Mouse (Mus musculus): Measurements from ENCODE around the gene Ugt8a. TPM values are rescaled to one million over a fixed set of nuclear protein-coding genes. Genes with fewer than 3 reads are reported as not detected.

Ugt8a gene
- 71.7 and 82.7 TPM in 2 replicates for polyA plus RNA-seq (2012; rRNA removed)

- WGBS, result under 1% methylated on average over 69 of the region's 85 CpGs
- Histone ChIP-seq H3K4me1 (ENCODE audit: control insufficient read depth, insufficient read depth, low read length) (no peaks in the 10 kb centered on the region), H3K4me3 (replicated peaks; ENCODE audit: insufficient read depth, low read depth, low read length) (peak within 1 kb of the TSS; percentile 5), H3K27ac (ENCODE audit: insufficient read depth, low read length) (no peak within 1 kb of the TSS), H3K27me3 (ENCODE audit: control insufficient read depth, insufficient read depth, low read length) (0 out of 2 replicates have a peak, but pooled peaks cover 1% of the 10 kb centered on the region)
- DNase-seq, result peak; percentile 9 to 13
- TF ChIP-seq CTCF (IDR thresholded peaks at IDR 0.05; ENCODE audit: borderline replicate concordance, insufficient read depth, low read depth, low read length) (no peak), POLR2A (IDR thresholded peaks at IDR 0.05; ENCODE audit: borderline replicate concordance, insufficient read depth, low read length) (no peak)
Observed at GRCm38 (mm10) chr3:125938092-125938755, at the start of gene Ugt8a. Gene Ugt8a, minus strand, starts transcription at chr3:125938619.

GRCm38 (mm10) chr3:125986639-125987038, 48.2 kb upstream of the Ugt8a start:
- no peak overlapping the region for H3K4me3 ChIP-seq (replicated peaks; ENCODE audit: insufficient read depth, low read depth, low read length)
- no peaks in the 10 kb centered on the region for H3K4me1 ChIP-seq (ENCODE audit: control insufficient read depth, insufficient read depth, low read length)
- DNase-seq, result no peak
- TF ChIP-seq CTCF (IDR thresholded peaks at IDR 0.05; ENCODE audit: borderline replicate concordance, insufficient read depth, low read depth, low read length), result no peak
- no peak for TF ChIP-seq POLR2A (IDR thresholded peaks at IDR 0.05; ENCODE audit: borderline replicate concordance, insufficient read depth, low read length)
- no peaks in the 10 kb centered on the region for H3K27me3 ChIP-seq (ENCODE audit: control insufficient read depth, insufficient read depth, low read length)
- no peak overlapping the region for H3K27ac ChIP-seq (ENCODE audit: insufficient read depth, low read length)

DNA sequence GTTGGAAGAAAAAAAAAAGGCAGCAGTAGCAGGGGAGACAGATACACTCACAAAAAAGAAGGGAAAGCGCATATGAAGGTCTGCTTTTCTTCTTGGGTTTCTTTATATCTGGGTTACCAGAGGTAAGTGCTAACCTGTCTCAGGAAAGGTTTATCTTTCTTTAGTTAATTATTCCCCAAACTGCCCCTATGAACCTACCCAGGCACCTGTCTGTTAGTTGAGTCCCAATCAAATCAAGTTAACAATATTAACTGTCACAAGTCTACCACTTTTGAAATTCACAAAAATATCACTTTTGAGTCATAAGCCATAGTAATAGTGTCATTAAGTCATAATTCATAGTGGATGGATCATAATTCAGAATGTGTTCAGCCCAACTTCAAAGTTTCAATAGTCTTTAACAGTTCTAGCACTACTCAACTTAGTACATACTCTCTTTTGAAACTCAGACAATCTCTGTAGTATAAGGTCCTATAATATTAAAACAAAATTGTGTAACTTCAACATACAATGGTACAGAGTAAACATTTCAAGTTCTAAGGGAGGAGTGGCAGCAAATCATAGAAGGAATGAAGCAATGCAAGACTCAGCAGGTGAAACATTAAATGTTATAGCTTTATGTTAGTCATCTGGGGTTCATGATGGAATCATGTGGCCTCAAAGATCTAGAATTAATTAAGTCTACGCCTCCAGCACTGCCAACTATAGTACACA, 45.4 kb upstream of the Ugt8a start:
- H3K4me3 ChIP-seq (replicated peaks; ENCODE audit: insufficient read depth, low read depth, low read length), result no peak overlapping the region
- WGBS, result 92% methylated on average over 2 of the region's 2 CpGs
- H3K4me1 ChIP-seq (ENCODE audit: control insufficient read depth, insufficient read depth, low read length), result no peaks in the 10 kb centered on the region
- no peak overlapping the region for H3K27ac ChIP-seq (ENCODE audit: insufficient read depth, low read length)
- H3K27me3 ChIP-seq (ENCODE audit: control insufficient read depth, insufficient read depth, low read length), result no peaks in the 10 kb centered on the region
- no peak for DNase-seq
- no peak for TF ChIP-seq POLR2A (IDR thresholded peaks at IDR 0.05; ENCODE audit: borderline replicate concordance, insufficient read depth, low read length)
- TF ChIP-seq CTCF (IDR thresholded peaks at IDR 0.05; ENCODE audit: borderline replicate concordance, insufficient read depth, low read depth, low read length), result no peak

DNA sequence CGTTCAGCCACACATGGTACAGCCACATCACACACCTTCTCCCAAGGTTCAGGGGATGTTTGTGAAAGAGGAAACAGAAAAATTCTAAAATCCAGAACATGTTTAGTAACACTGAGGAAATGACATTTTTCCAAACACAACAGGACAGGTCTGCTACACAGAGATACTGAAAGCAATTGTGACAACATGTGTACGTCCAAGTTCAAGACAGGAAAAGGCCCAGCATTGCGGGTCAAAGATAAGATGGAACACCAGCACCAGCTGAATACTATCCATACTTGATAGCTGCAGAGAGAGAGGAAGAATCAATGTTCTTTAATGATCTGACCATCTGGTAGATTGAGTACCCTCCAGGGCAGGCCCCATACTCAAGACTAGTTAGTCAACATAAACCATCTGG, 41.1 kb upstream of the Ugt8a start:
- no peak overlapping the region for H3K27ac ChIP-seq (ENCODE audit: insufficient read depth, low read length)
- TF ChIP-seq POLR2A (IDR thresholded peaks at IDR 0.05; ENCODE audit: borderline replicate concordance, insufficient read depth, low read length) (no peak), CTCF (IDR thresholded peaks at IDR 0.05; ENCODE audit: borderline replicate concordance, insufficient read depth, low read depth, low read length) (no peak)
- no peaks in the 10 kb centered on the region for H3K27me3 ChIP-seq (ENCODE audit: control insufficient read depth, insufficient read depth, low read length)
- no peak overlapping the region for H3K4me3 ChIP-seq (replicated peaks; ENCODE audit: insufficient read depth, low read depth, low read length)
- no peak for DNase-seq
- WGBS, result 91% methylated on average over 3 of the region's 3 CpGs
- H3K4me1 ChIP-seq (ENCODE audit: control insufficient read depth, insufficient read depth, low read length), result no peaks in the 10 kb centered on the region

GRCm38 (mm10) chr3:125975899-125976298, 37.5 kb upstream of the Ugt8a start:
- H3K4me3 ChIP-seq (replicated peaks; ENCODE audit: insufficient read depth, low read depth, low read length), result no peak overlapping the region
- no peak overlapping the region for H3K27ac ChIP-seq (ENCODE audit: insufficient read depth, low read length)
- no peaks in the 10 kb centered on the region for H3K27me3 ChIP-seq (ENCODE audit: control insufficient read depth, insufficient read depth, low read length)
- no peaks in the 10 kb centered on the region for H3K4me1 ChIP-seq (ENCODE audit: control insufficient read depth, insufficient read depth, low read length)
- TF ChIP-seq CTCF (IDR thresholded peaks at IDR 0.05; ENCODE audit: borderline replicate concordance, insufficient read depth, low read depth, low read length), result no peak
- DNase-seq, result no peak
- WGBS, result 56% methylated on average over 4 of the region's 4 CpGs

DNA sequence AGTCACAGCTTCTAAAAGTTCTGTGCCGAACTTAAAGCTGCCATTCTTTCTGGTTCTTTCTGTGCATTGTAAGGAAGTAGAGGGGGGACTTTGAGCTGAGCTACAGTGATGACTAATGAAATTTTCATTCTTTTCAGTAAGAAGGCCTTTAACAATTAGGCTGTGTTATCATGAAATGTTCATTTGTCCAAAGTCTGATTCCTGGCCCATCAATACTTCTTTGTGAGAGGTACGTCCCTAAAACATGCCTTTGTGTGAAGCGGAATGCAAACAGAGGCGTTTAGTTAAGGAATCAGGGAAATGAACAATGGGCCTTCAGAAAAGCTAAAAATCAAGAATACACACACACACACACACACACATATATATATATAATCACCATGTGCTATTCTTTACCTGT, 31.0 kb upstream of the Ugt8a start:
- no peak for TF ChIP-seq CTCF (IDR thresholded peaks at IDR 0.05; ENCODE audit: borderline replicate concordance, insufficient read depth, low read depth, low read length)
- no peak for TF ChIP-seq POLR2A (IDR thresholded peaks at IDR 0.05; ENCODE audit: borderline replicate concordance, insufficient read depth, low read length)
- no peaks in the 10 kb centered on the region for H3K27me3 ChIP-seq (ENCODE audit: control insufficient read depth, insufficient read depth, low read length)
- no peak overlapping the region for H3K4me3 ChIP-seq (replicated peaks; ENCODE audit: insufficient read depth, low read depth, low read length)
- H3K27ac ChIP-seq (ENCODE audit: insufficient read depth, low read length), result no peak overlapping the region
- WGBS, result 74% methylated on average over 4 of the region's 4 CpGs
- no peaks in the 10 kb centered on the region for H3K4me1 ChIP-seq (ENCODE audit: control insufficient read depth, insufficient read depth, low read length)
- no peak for DNase-seq

DNA sequence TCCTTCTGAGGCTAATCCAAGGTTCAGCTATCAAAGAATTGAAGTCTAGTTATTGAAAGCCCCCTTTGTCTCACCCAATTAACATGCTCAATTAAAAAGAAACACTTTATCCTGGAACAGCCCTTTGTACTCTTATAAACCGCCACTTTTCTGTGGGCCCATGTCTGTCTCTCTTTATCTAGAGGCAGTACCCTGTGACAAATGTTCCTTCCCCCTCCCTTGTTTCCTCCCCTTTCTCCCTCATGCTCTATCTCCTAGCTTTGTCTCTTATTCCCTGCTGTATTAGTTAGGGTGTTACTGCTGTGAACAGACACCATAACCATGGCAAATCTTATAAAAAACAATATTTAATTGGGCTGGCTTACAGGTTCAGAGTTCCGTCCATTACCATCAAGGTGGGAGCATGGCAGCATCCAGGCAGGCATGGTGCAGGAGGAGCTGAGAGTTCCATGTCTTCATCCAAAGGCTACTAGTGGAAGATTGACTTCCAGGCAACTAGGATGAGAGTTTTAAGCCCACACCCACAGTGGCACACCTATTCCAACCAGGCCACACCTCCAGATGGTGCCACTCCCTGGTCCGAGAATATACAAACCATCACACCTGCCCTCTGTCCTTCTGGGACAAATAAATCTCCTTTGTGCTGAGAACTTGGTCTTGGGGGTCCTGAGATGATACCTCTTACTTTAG, 17.9 kb upstream of the Ugt8a start:
- Histone ChIP-seq H3K4me1 (ENCODE audit: control insufficient read depth, insufficient read depth, low read length) (no peaks in the 10 kb centered on the region), H3K4me3 (replicated peaks; ENCODE audit: insufficient read depth, low read depth, low read length) (no peak overlapping the region), H3K27ac (ENCODE audit: insufficient read depth, low read length) (no peak overlapping the region), H3K27me3 (ENCODE audit: control insufficient read depth, insufficient read depth, low read length) (no peaks in the 10 kb centered on the region)
- TF ChIP-seq CTCF (IDR thresholded peaks at IDR 0.05; ENCODE audit: borderline replicate concordance, insufficient read depth, low read depth, low read length) (no peak), POLR2A (IDR thresholded peaks at IDR 0.05; ENCODE audit: borderline replicate concordance, insufficient read depth, low read length) (no peak)
- no peak for DNase-seq
- 56% methylated on average over 3 of the region's 3 CpGs for WGBS
